Mouse (Mus musculus): ENCODE data around the gene Tlr3. TPM values are rescaled to one million over a fixed set of nuclear protein-coding genes. Genes with fewer than 3 reads are reported as not detected.

The Tlr3 gene
- polyA plus RNA-seq, 2 experiments, result 0.38 to 0.61 TPM

GRCm38 (mm10) chr8:45358132-45358918 lies 52.6 kb downstream of the Tlr3 start:
- no peak overlapping the region for H3K27ac ChIP-seq
- no peak for DNase-seq (ENCODE audit: low read depth in 3 of 3, low spot score in 3 of 3)

DNA sequence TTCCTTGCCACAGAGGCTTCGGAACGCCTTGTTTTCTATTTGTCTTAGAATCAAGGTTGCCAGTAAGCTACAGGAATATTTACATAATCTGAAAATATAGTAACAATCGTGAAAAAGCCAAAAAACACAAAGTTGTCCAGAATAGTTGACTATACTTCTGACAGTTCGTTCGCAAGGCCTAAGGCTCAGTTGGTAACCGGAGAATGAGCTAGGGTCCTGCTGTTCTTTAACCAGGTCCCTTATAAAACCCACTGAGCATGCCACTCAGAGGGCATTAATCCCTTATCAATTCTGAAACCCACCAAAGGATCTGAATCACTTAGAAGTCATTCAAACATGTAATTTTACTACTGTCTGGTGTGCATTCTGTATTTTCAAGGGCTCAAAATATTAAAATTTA lies 55.1 kb downstream of the Tlr3 start:
- TF ChIP-seq CTCF (IDR thresholded peaks at IDR 0.05; ENCODE audit: low read depth) (no peak), EP300 (IDR thresholded peaks at IDR 0.05; ENCODE audit: low read depth) (no peak)
- no peak for ATAC-seq (ENCODE audit: insufficient read depth)
- WGBS (ENCODE audit: insufficient replicate concordance), result 66% methylated on average over 6 of the region's 6 CpGs
- Histone ChIP-seq H3K9me3 (ENCODE audit: control insufficient read depth, low read length) (no peaks in the 10 kb centered on the region), H3K4me2 (ENCODE audit: low read depth) (no peak overlapping the region), H3K4me3 (ENCODE audit: insufficient read depth in 1 of 2, low read depth in 2 of 2, low read length in 2 of 2) (no peak overlapping the region), H3K27me3 (ENCODE audit: control insufficient read depth, insufficient read depth, low read length) (no peaks in the 10 kb centered on the region), H3K9ac (replicated peaks) (no peak overlapping the region), H3K27ac (no peak overlapping the region), H3K36me3 (replicated peaks; ENCODE audit: control insufficient read depth, insufficient read depth, low read depth) (no peaks in the 10 kb centered on the region), H3K4me1 (replicated peaks; ENCODE audit: control insufficient read depth in 2 of 2, insufficient read depth in 2 of 2, low read length in 1 of 2) (no peaks in the 10 kb centered on the region)
- DNase-seq (ENCODE audit: low read depth in 3 of 3, low spot score in 3 of 3), result no peak

More at GRCm38 (mm10) chr8:45358132-45358918, 52.6 kb downstream of the Tlr3 start:
- H3K36me3 ChIP-seq (replicated peaks; ENCODE audit: control insufficient read depth, insufficient read depth, low read depth), result no peaks in the 10 kb centered on the region
- peaks cover 0 to 2% of the 10 kb centered on the region in 2 experiments; a peak in 2 of 4 replicates for H3K4me1 ChIP-seq (replicated peaks; ENCODE audit: control insufficient read depth in 2 of 2, insufficient read depth in 2 of 2, low read length in 1 of 2)
- TF ChIP-seq EP300 (IDR thresholded peaks at IDR 0.05; ENCODE audit: low read depth) (no peak), CTCF (IDR thresholded peaks at IDR 0.05; ENCODE audit: low read depth) (no peak)
- peak overlapping the region; percentile 24 to 51 for H3K4me3 ChIP-seq (ENCODE audit: insufficient read depth in 1 of 2, low read depth in 2 of 2, low read length in 2 of 2)
- peak; percentile 26; the same call in 1 of the 2 replicates for ATAC-seq (ENCODE audit: insufficient read depth)
- no peaks in the 10 kb centered on the region for H3K27me3 ChIP-seq (ENCODE audit: control insufficient read depth, insufficient read depth, low read length)
- 8% methylated on average over 49 of the region's 49 CpGs for WGBS (ENCODE audit: insufficient replicate concordance)
- 0 out of 2 replicates have a peak overlapping the region, but pooled peaks have one; percentile 9 for H3K9ac ChIP-seq (replicated peaks)
- H3K9me3 ChIP-seq (ENCODE audit: control insufficient read depth, low read length), result no peaks in the 10 kb centered on the region
- H3K4me2 ChIP-seq (ENCODE audit: low read depth), result peak overlapping the region; percentile 44

Other genes with a start within 250 kb of the Tlr3 start
- 8.4 and 10.1 TPM in 2 replicates for gene F11, start 149.0 kb downstream of the Tlr3 start, polyA plus RNA-seq (2012; rRNA removed)
- 10.8 and 11.2 TPM in 2 replicates for gene F11, start 149.0 kb downstream of the Tlr3 start, polyA plus RNA-seq (2014; fragmentation: Nextera tagmentation; extraction: Ambion mirVana)
- gene Klkb1, start 116.2 kb downstream of the Tlr3 start, polyA plus RNA-seq (2012; rRNA removed), result 3.1 and 4.3 TPM in 2 replicates
- gene Klkb1, start 116.2 kb downstream of the Tlr3 start, polyA plus RNA-seq (2014; fragmentation: Nextera tagmentation; extraction: Ambion mirVana), result 6.0 and 6.3 TPM in 2 replicates
- 0.20 TPM in 1 of 2 replicates, not detected in the other for gene Gm45753, start 102.6 kb downstream of the Tlr3 start, polyA plus RNA-seq (2012; rRNA removed)
- gene Gm45753, start 102.6 kb downstream of the Tlr3 start, polyA plus RNA-seq (2014; fragmentation: Nextera tagmentation; extraction: Ambion mirVana), result 7.0 and 9.7 TPM in 2 replicates
- 1.9 and 2.3 TPM in 2 replicates for gene Cyp4v3, start 77.9 kb downstream of the Tlr3 start, polyA plus RNA-seq (2012; rRNA removed)
- 3.7 and 5.4 TPM in 2 replicates for gene Cyp4v3, start 77.9 kb downstream of the Tlr3 start, polyA plus RNA-seq (2014; fragmentation: Nextera tagmentation; extraction: Ambion mirVana)
- 1.2 and 1.4 TPM in 2 replicates for gene Fam149a, start 28.8 kb downstream of the Tlr3 start, polyA plus RNA-seq (2012; rRNA removed)
- gene Fam149a, start 28.8 kb downstream of the Tlr3 start, polyA plus RNA-seq (2014; fragmentation: Nextera tagmentation; extraction: Ambion mirVana), result 1.7 and 1.8 TPM in 2 replicates
- 2.5 and 3.7 TPM in 2 replicates for gene Sorbs2, start 96.7 kb upstream of the Tlr3 start, polyA plus RNA-seq (2012; rRNA removed)
- gene Sorbs2, start 96.7 kb upstream of the Tlr3 start, polyA plus RNA-seq (2014; fragmentation: Nextera tagmentation; extraction: Ambion mirVana), result 6.2 and 7.0 TPM in 2 replicates

All from liver, embryonic 14.5 days (tissue).